Mouse (Mus musculus) MEL (cell line): ENCODE measurements around the gene Opcml. TPM values are rescaled to one million over a fixed set of nuclear protein-coding genes. Genes with fewer than 3 reads are reported as not detected.

Experiments used
- DNase-seq: peaks from one replicate; pipeline ENCODE4 v3.0.0; 2011; ENCODE audit warnings: low read depth, low spot score
- H3K27ac ChIP-seq: 2 replicates; pipeline ENCODE4 v1.5.1; 2012; ENCODE audit warnings: low read depth, mild to moderate bottlenecking, control low read depth, low read length, moderate library complexity; ENCODE audit not compliant: control insufficient read depth
- H3K27me3 ChIP-seq, 2 experiments: fragments of 150-350 bp in 1 of 2; sonication (generic) in 1 of 2; 2 replicates each; pipeline ENCODE4 v1.6.1; 2012; ENCODE audit warnings: low read length in 2 of 2, mild to moderate bottlenecking in 2 of 2, improper control_type of control experiment in 1 of 2, moderate library complexity in 1 of 2; ENCODE audit not compliant: insufficient read depth in 2 of 2, control insufficient read depth in 1 of 2
- H3K36me3 ChIP-seq, 2 experiments: 2 replicates each; pipeline ENCODE4 v1.6.1; 2012 to 2014; ENCODE audit warnings: low read length in 2 of 2, improper control_type of control experiment in 1 of 2, inconsistent platforms in 1 of 2, mild to moderate bottlenecking in 1 of 2; ENCODE audit not compliant: insufficient read depth in 2 of 2, control insufficient read depth in 1 of 2
- H3K4me1 ChIP-seq, 2 experiments: fragments of 150-350 bp in 1 of 2; sonication (generic) in 1 of 2; 2 replicates each; pipeline ENCODE4 v1.6.1; 2012; ENCODE audit warnings: low read length in 2 of 2, improper control_type of control experiment in 1 of 2, mild to moderate bottlenecking in 1 of 2; ENCODE audit not compliant: insufficient read depth in 2 of 2, control insufficient read depth in 1 of 2
- H3K4me3 ChIP-seq, 2 experiments: fragments of 150-350 bp in 1 of 2; sonication (generic) in 1 of 2; 2 replicates each; pipeline ENCODE4 v1.5.1; 2012; ENCODE audit warnings: low read depth in 2 of 2, low read length in 2 of 2, mild to moderate bottlenecking in 2 of 2, moderate library complexity in 2 of 2, control low read depth in 1 of 2, improper control_type of control experiment in 1 of 2; ENCODE audit not compliant: control insufficient read depth in 1 of 2, insufficient read depth in 1 of 2
- H3K79me2 ChIP-seq: 2 replicates; pipeline ENCODE4 v1.6.1; 2012; ENCODE audit warnings: mild to moderate bottlenecking, low read length, moderate library complexity; ENCODE audit not compliant: control insufficient read depth, poor library complexity, insufficient read depth
- H3K9ac ChIP-seq: 2 replicates; pipeline ENCODE4 v1.6.1; 2012; ENCODE audit warnings: low read depth, mild to moderate bottlenecking, control low read depth, low read length, moderate library complexity; ENCODE audit not compliant: control insufficient read depth, poor library complexity, severe bottlenecking
- H3K9me3 ChIP-seq: fragments of 150-350 bp; sonication (generic); replicated peaks from 2 replicates; pipeline ENCODE4 v1.6.1; 2012; ENCODE audit warnings: mild to moderate bottlenecking, low read length, improper control_type of control experiment, moderate library complexity; ENCODE audit not compliant: insufficient read depth
- BHLHE40 ChIP-seq: IDR thresholded peaks from 2 replicates; pipeline ENCODE4 v1.6.1; 2012; ENCODE audit warnings: low read depth, mild to moderate bottlenecking, inconsistent platforms, low read length, improper control_type of control experiment, borderline replicate concordance
- CHD1 ChIP-seq: IDR thresholded peaks from 2 replicates; pipeline ENCODE4 v1.6.1; 2012; ENCODE audit warnings: low read depth, mild to moderate bottlenecking, inconsistent platforms, low read length, improper control_type of control experiment
- CTCF ChIP-seq, 3 experiments: IDR thresholded peaks in 2 of 3; conservative IDR thresholded peaks in 1 of 3; 2 replicates each; pipeline ENCODE4 v1.5.1; 2011 to 2012; ENCODE audit warnings: low read length in 3 of 3, low read depth in 2 of 3, mild to moderate bottlenecking in 2 of 3, improper control_type of control experiment in 1 of 3, inconsistent platforms in 1 of 3, mixed read lengths in 1 of 3, moderate library complexity in 1 of 3; ENCODE audit not compliant: control insufficient read depth in 1 of 3, insufficient read depth in 1 of 3, poor library complexity in 1 of 3, severe bottlenecking in 1 of 3
- E2F4 ChIP-seq: IDR thresholded peaks from 2 replicates; pipeline ENCODE4 v1.6.1; 2011; ENCODE audit warnings: low read depth, low read length, improper control_type of control experiment, borderline replicate concordance
- HCFC1 ChIP-seq: IDR thresholded peaks from 2 replicates; pipeline ENCODE4 v1.6.1; 2012; ENCODE audit warnings: low read depth, mild to moderate bottlenecking, inconsistent platforms, low read length, improper control_type of control experiment, moderate library complexity
- JUND ChIP-seq: IDR thresholded peaks from 2 replicates; pipeline ENCODE4 v1.6.1; 2011; ENCODE audit warnings: low read depth, mild to moderate bottlenecking, improper control_type of control experiment, low read length
- KAT2A ChIP-seq: conservative IDR thresholded peaks from 2 replicates; pipeline ENCODE4 v1.6.1; 2012; ENCODE audit warnings: low read depth, low read length, improper control_type of control experiment, inconsistent platforms
- MAFK ChIP-seq: IDR thresholded peaks from 2 replicates; pipeline ENCODE4 v1.6.1; 2011; ENCODE audit warnings: low read depth, mild to moderate bottlenecking, low read length, improper control_type of control experiment, borderline replicate concordance
- MEF2A ChIP-seq: IDR thresholded peaks from 2 replicates; pipeline ENCODE4 v1.6.1; 2014; ENCODE audit warnings: low read depth, mild to moderate bottlenecking, inconsistent platforms, low read length, improper control_type of control experiment; ENCODE audit not compliant: poor library complexity, insufficient replicate concordance, severe bottlenecking; ENCODE audit errors: extremely low read depth
- MXI1 ChIP-seq: IDR thresholded peaks from 2 replicates; pipeline ENCODE4 v1.6.1; 2011; ENCODE audit warnings: mild to moderate bottlenecking, low read depth, low read length, improper control_type of control experiment
- NRF1 ChIP-seq: IDR thresholded peaks from 2 replicates; pipeline ENCODE4 v1.6.1; 2014; ENCODE audit warnings: low read depth, mild to moderate bottlenecking, inconsistent platforms, low read length, improper control_type of control experiment, moderate library complexity; ENCODE audit not compliant: poor library complexity, insufficient read depth, severe bottlenecking
- SIN3A ChIP-seq: IDR thresholded peaks from 2 replicates; pipeline ENCODE4 v1.6.1; 2012; ENCODE audit warnings: low read length, improper control_type of control experiment, inconsistent platforms
- TBP ChIP-seq: IDR thresholded peaks from 2 replicates; pipeline ENCODE4 v1.8.0; 2011; ENCODE audit warnings: low read depth, low read length, improper control_type of control experiment
- UBTF ChIP-seq: IDR thresholded peaks from 2 replicates; pipeline ENCODE4 v1.6.1; 2012; ENCODE audit warnings: low read depth, mild to moderate bottlenecking, inconsistent platforms, low read length, improper control_type of control experiment, moderate library complexity, borderline replicate concordance; ENCODE audit not compliant: insufficient read depth
- USF2 ChIP-seq, 2 experiments: IDR thresholded peaks; 2 replicates each; pipeline ENCODE4 v1.6.1; 2011 to 2012; ENCODE audit warnings: improper control_type of control experiment in 2 of 2, low read length in 2 of 2, borderline replicate concordance in 1 of 2, inconsistent platforms in 1 of 2, low read depth in 1 of 2, mild to moderate bottlenecking in 1 of 2; ENCODE audit not compliant: insufficient read depth in 1 of 2
- ZMIZ1 ChIP-seq: IDR thresholded peaks from 2 replicates; pipeline ENCODE4 v1.6.1; 2012; ENCODE audit warnings: low read depth, mild to moderate bottlenecking, inconsistent platforms, low read length, improper control_type of control experiment, moderate library complexity
- ZNF384 ChIP-seq: IDR thresholded peaks from 2 replicates; pipeline ENCODE4 v1.6.1; 2012; ENCODE audit warnings: low read depth, mild to moderate bottlenecking, inconsistent platforms, low read length, improper control_type of control experiment
- polyA plus RNA-seq, 2 experiments: library from polyadenylated mRNA; stranded (reverse) in 1 of 2; unstranded in 1 of 2; fragments of >175 nt in 1 of 2; fragments of >200 nt in 1 of 2; gene quantifications; 2 replicates each; pipeline versions ENCODE4 v1.2.1 to v1.2.4; 2012; ENCODE audit warnings: low replicate concordance in 2 of 2, low read depth in 1 of 2; ENCODE audit not compliant: insufficient read length in 2 of 2, insufficient read depth in 1 of 2, missing spikeins in 1 of 2
- total RNA-seq: library from RNA; depleted of rRNA; stranded (reverse); fragments of 300-350 nt; gene quantifications from 2 replicates; pipeline ENCODE4 v1.2.3, GENCODE M21; 2012

The Opcml gene
- total and polyA plus RNA-seq, 3 experiments = not detected

DNA sequence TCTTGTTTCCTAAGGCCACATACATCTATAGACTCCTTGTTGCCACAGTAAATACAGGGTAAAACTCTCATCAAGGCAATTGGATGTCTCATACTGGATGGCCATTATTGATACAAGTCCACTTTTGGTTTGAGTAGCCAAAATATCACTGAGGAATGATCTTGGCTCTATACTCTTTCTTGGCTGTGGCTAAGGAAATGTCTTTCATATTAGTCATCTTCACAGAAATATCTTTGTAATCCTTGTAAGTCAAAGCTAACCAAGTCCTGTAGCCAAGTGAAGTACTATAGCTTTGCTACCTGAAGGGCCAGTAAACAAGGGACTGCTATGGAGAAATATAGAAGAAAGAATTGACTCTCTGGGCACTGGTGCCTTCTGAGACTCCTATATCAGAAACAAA lies 192.0 kb downstream of the Opcml start:
- no peak overlapping the region for H3K27ac ChIP-seq
- H3K36me3 ChIP-seq = no peaks in the 10 kb centered on the region
- DNase-seq = no peak
- H3K27me3 ChIP-seq = no peaks in the 10 kb centered on the region
- H3K4me3 ChIP-seq = no peak overlapping the region
- no peaks in the 10 kb centered on the region for H3K79me2 ChIP-seq
- H3K4me1 ChIP-seq = no peaks in the 10 kb centered on the region
- TF ChIP-seq BHLHE40 (no peak), MXI1 (no peak), ZNF384 (no peak)
- H3K9me3 ChIP-seq = no peaks in the 10 kb centered on the region
- H3K9ac ChIP-seq = no peak overlapping the region

DNA sequence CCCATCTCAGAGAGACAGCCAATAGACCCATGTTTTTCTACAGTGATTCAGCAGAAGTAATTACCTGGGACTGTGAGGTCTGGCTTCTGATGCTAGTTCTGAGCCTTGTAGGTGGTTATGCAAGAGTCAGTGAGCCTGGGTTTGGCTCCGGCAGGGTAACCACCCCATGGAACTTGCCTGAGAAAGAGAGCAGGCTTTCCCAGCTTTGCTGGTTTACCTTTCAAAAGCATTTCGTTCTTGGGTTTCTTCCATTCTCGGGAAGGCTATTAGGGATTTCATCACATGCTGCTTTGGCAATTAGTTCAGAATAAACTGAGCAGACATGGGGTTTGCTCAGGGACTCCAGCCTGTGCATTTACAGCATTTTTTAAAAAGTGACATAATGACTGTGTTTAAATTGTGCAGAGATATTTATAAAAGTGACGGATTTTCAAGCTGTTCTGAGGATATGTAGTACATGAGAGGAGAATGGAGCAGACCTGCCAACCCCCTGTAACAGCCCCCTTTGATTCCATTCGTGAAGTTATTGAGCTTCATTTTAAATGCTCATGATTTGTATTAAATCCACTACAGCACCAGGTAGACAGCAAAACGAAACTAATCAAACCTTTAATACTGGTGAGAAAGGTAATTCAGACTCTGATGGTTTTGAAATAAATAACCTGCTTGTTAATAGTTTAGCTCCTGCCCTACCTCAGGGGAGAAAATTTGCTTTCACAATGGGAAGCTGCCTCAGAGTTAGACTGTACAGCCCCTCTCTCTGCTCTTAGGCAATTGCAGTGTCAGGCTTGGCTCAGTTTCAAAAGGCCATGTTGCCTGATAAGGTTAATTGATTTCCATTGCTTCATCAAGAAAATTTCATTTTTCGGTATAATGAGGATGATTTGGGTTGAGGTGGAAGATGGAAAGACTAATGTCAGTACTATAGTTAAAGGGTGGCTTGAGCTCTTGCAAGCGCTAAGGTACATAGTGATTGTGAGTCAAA lies 196.3 kb downstream of the Opcml start:
- no peaks in the 10 kb centered on the region for H3K36me3 ChIP-seq
- H3K9ac ChIP-seq = no peak overlapping the region
- no peak overlapping the region for H3K27ac ChIP-seq
- no peak overlapping the region for H3K4me3 ChIP-seq
- H3K9me3 ChIP-seq = no peaks in the 10 kb centered on the region
- H3K4me1 ChIP-seq = no peaks in the 10 kb centered on the region
- no peak for TF ChIP-seq CHD1
- no peak for TF ChIP-seq HCFC1
- no peak for TF ChIP-seq MAFK
- TF ChIP-seq NRF1 = no peak
- TF ChIP-seq UBTF = no peak
- no peak for TF ChIP-seq CTCF (IDR thresholded peaks at IDR 0.05 in 2 of 3, conservative IDR thresholded peaks at IDR 0.05 in 1 of 3; ENCODE audit: control insufficient read depth in 1 of 3, insufficient read depth in 1 of 3, low read depth in 2 of 3, low read length in 3 of 3, poor library complexity in 1 of 3, severe bottlenecking in 1 of 3)
- no peak for TF ChIP-seq TBP
- no peak for TF ChIP-seq E2F4
- TF ChIP-seq SIN3A = no peak
- TF ChIP-seq USF2 (IDR thresholded peaks at IDR 0.05; ENCODE audit: borderline replicate concordance in 1 of 2, insufficient read depth in 1 of 2, low read depth in 1 of 2, low read length in 2 of 2) = no peak
- no peak for TF ChIP-seq MEF2A
- TF ChIP-seq JUND = no peak
- TF ChIP-seq KAT2A = no peak
- TF ChIP-seq ZMIZ1 = no peak
- no peaks in the 10 kb centered on the region for H3K27me3 ChIP-seq
- H3K79me2 ChIP-seq = no peaks in the 10 kb centered on the region
- DNase-seq = no peak
